Mouse (Mus musculus) limb, embryonic 10.5 days (tissue): ENCODE data around the gene Cant1. TPM values are rescaled to one million over a fixed set of nuclear protein-coding genes. Genes with fewer than 3 reads are reported as not detected.
A peak's percentile ranks its signal among the peaks of the same experiment; 100 is the strongest.

Experiments
- DNase-seq: peaks from one replicate; pipeline ENCODE4 v3.0.0-alpha.2; 2017; ENCODE audit warnings: low spot score
- H3K27ac ChIP-seq: fragments of 300-500 bp; sonication (generic); 2 replicates; pipeline ENCODE4 v1.5.1; 2016; ENCODE audit warnings: mild to moderate bottlenecking
- H3K27me3 ChIP-seq: fragments of 300-500 bp; sonication (generic); 2 replicates; pipeline ENCODE4 v1.6.1; 2016; ENCODE audit warnings: low read depth, mild to moderate bottlenecking; ENCODE audit not compliant: poor library complexity, severe bottlenecking
- H3K36me3 ChIP-seq: fragments of 300-500 bp; sonication (generic); 2 replicates; pipeline ENCODE4 v1.6.1; 2016; ENCODE audit warnings: mild to moderate bottlenecking, moderate library complexity
- H3K4me1 ChIP-seq: fragments of 300-500 bp; sonication (generic); 2 replicates; pipeline ENCODE4 v1.6.1; 2016
- H3K4me3 ChIP-seq: fragments of 300-500 bp; sonication (generic); 2 replicates; pipeline ENCODE4 v1.5.1; 2016; ENCODE audit warnings: mild to moderate bottlenecking, moderate library complexity
- H3K9me3 ChIP-seq: fragments of 300-500 bp; sonication (generic); replicated peaks from 2 replicates; pipeline ENCODE4 v1.6.1; 2016; ENCODE audit warnings: mild to moderate bottlenecking
- WGBS: fragments of 180-500 bp; shearing (Covaris S2); methylation state at CpG from one replicate; pipeline ENCODE4 v1.1.7; 2016; 5-methylcytosine and 5-hydroxymethylcytosine counted together
- polyA plus RNA-seq: library from polyadenylated mRNA; unstranded; fragments of >200 nt; fragmentation: Nextera tagmentation; extraction: Ambion mirVana; gene quantifications from 2 replicates; pipeline ENCODE4 v1.2.1, GENCODE M21; 2016

Gene Cant1
- polyA plus RNA-seq = 24.1 and 25.9 TPM in 2 replicates

DNA sequence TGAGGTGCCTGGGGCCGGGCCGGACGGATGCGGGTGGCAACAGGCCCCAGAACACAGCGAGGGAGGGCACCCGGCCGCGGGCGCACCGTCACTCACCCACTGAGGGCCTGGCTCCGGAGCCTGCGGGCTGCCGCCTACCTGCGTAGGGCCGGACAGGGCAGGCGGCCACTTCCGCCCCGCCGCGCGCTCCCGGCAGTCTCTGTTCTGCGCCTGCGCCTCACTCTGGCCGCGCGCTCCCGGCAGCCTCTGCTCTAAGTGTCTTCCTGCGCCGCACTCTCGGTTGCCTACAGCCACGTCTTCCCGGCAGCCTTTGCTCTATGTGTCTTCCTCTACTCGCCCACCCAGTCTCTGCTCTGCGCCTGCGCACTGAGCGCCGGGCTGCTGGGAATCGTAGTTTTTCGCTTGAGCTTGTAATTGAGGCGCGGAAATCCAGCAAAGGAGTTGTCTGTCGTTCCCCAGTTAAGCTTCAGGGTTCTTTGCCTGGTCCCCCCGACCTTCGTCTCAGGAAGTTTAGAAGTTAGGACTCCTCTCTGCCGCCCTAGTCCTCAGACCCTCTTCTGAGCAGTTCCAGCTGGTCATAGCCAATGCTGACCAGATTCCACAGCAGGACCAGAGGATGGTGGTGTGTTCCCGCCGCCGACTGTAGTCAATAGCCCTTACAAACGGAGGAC is at the start of gene Cant1:
TSS of gene Cant1 (minus strand) at position 253 of the 671 bp plus-strand sequence.
- peak; percentile 96 for DNase-seq
- peaks cover 31% of the 10 kb centered on the region for H3K36me3 ChIP-seq
- peaks cover 39% of the 10 kb centered on the region for H3K4me1 ChIP-seq
- under 1% methylated on average over 50 of the region's 50 CpGs for WGBS
- peak within 1 kb of the TSS; percentile 80 for H3K4me3 ChIP-seq
- 0 out of 2 replicates have a peak, but pooled peaks cover 4% of the 10 kb centered on the region for H3K27me3 ChIP-seq
- peak within 1 kb of the TSS; percentile 93 for H3K27ac ChIP-seq
- H3K9me3 ChIP-seq = no peaks in the 10 kb centered on the region

DNA sequence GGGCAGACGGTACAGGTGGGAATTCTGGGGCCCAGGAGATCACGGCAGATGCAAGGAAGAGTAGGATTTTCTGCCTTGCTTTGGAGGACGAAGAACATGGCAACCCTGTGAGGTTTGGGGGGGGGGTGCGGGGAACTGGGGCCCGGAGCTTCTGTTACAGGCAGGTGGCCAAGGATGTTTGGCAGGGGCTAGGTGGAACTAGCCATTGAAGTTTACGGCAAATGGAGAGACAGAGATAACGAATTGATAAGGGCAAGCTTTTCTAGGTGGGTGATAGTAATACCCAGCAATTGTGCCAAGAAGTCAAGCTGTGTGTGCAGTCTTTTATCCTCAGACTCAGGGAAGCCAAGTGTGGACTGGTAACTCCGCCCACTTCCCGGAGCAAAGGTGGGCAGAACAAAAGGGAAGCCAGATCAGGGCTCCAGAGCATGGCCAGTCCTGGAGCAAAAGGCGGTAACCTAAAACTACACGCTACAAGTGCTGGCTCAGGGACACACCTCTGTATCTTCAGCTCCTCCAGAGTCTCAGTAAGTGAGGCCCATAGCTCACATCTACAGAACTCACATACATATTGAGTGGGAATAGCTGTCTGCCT is 48.7 kb upstream of the Cant1 start:
- DNase-seq = no peak
- Histone ChIP-seq H3K27me3 (no peaks in the 10 kb centered on the region), H3K36me3 (no peaks in the 10 kb centered on the region), H3K27ac (no peak overlapping the region), H3K4me1 (peaks cover 21% of the 10 kb centered on the region), H3K4me3 (no peak overlapping the region), H3K9me3 (no peaks in the 10 kb centered on the region)
- 78% methylated on average over 11 of the region's 11 CpGs for WGBS

DNA sequence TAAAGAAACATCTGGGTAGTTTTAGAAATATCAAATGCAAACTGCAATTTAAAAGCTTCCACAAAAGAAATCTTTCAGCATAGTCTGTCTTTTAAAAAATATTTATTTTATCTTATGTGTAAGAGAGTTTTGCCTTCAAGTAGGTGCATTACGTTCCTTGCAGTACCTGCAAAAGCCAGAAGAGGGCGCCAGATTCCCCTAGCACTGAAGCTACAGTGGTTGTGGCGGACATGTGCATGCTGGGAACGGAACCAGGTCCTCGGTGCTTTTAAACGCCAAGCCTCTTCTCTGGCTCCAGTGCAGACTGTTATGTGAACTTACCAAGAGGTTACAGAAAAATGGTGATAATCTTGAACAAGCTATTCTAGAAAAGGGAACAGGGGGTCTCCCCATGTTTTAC is 41.4 kb upstream of the Cant1 start:
- Histone ChIP-seq H3K36me3 (no peaks in the 10 kb centered on the region), H3K4me3 (no peak overlapping the region), H3K4me1 (peaks cover 18% of the 10 kb centered on the region), H3K9me3 (no peaks in the 10 kb centered on the region), H3K27me3 (no peaks in the 10 kb centered on the region), H3K27ac (no peak overlapping the region)
- peak; percentile 53 for DNase-seq
- WGBS = 70% methylated on average over 6 of the region's 6 CpGs

DNA sequence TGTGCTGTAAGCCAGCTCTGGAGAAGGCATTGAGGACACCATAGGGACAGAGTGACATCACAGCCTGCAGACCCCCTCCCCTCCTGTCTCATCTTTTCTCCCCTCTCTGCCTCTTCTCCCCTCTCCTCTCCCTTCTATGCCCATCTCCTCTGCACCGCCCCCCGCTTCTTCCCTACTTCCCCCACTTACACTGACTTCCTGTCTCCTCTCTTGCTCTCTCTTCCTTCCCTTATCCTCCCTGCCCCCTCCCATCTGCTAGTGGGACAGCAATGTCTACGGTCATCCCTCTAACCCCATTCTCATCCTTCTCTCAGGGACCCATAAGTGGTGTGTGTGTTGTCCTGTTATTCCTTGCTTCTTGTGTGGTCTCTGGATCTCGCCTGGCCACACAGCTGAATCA is 40.6 kb upstream of the Cant1 start:
- H3K4me1 ChIP-seq = peaks cover 15% of the 10 kb centered on the region
- H3K9me3 ChIP-seq = no peaks in the 10 kb centered on the region
- H3K27ac ChIP-seq = peak overlapping the region; percentile 58; the same call in 1 of the 2 replicates
- H3K36me3 ChIP-seq = no peaks in the 10 kb centered on the region
- H3K4me3 ChIP-seq = no peak overlapping the region
- DNase-seq = no peak
- WGBS = 66% methylated on average over 4 of the region's 4 CpGs
- no peaks in the 10 kb centered on the region for H3K27me3 ChIP-seq

DNA sequence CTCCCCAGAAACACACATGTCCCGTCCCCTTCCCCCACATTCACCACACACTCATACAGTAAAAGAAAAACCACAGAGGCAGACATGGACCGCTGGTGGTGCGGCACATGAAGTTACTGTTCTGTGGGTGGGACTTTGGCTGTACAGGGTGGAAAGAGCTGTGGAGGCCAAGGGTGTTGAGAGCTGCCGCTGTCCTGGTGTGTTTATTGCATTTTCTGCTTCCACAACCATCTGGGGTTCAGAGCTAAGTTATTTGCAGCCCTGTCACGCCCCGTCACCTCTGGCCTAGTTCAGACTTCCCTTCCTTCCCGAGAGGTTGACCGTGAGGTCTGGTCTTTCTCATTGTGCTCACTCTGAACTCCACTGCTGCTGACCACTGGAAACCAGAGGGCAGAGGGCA is 40.2 kb upstream of the Cant1 start:
- WGBS = 28% methylated on average over 8 of the region's 8 CpGs
- H3K27ac ChIP-seq = peak overlapping the region; percentile 58
- no peaks in the 10 kb centered on the region for H3K27me3 ChIP-seq
- no peaks in the 10 kb centered on the region for H3K36me3 ChIP-seq
- H3K4me3 ChIP-seq = peak overlapping the region; percentile 7; the same call in 1 of the 2 replicates
- DNase-seq = no peak
- H3K4me1 ChIP-seq = peaks cover 13% of the 10 kb centered on the region
- no peaks in the 10 kb centered on the region for H3K9me3 ChIP-seq

DNA sequence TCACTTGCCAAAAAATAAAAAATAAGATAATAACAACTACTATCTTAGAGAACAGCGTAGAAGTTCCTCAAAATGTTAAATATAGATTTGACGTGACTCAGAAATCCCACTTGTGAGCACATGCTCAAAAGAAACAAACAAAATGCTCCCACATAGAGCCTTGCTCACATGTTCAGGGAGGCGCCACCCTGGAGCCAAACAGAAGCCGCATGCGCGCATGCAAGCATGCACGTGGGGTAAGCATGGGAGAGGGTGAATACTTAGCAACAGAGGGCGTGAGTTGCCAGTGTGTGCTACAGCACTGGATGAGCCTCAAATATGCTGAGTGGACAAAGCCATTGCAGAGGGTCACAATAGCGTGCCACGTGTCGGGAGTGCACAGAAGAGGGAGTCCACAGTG is 38.1 kb upstream of the Cant1 start:
- Histone ChIP-seq H3K4me1 (peaks cover 13% of the 10 kb centered on the region), H3K27me3 (no peaks in the 10 kb centered on the region), H3K9me3 (no peaks in the 10 kb centered on the region), H3K27ac (no peak overlapping the region), H3K36me3 (no peaks in the 10 kb centered on the region), H3K4me3 (no peak overlapping the region)
- DNase-seq = no peak
- WGBS = 85% methylated on average over 11 of the region's 11 CpGs

DNA sequence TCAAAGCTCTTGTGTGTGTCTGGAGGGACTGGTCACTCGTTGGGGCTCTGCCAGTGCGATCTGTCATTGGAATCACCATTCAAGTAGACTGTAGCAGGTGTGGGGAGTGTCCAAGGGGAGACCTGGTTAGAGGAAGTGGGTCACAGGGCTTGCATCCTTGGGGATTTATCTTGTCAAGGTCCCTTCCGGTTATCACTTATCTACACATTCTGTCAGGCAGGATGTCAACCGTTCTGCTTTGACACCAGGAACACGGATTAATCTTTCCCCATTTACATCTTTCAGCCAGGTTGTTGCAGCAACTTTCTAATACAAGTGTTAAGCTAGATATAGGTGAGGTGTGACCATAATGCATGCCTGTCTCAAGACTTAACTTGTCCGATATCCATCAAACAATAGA is 36.9 kb upstream of the Cant1 start:
- WGBS = 89% methylated on average over 6 of the region's 6 CpGs
- Histone ChIP-seq H3K27me3 (no peaks in the 10 kb centered on the region), H3K9me3 (no peaks in the 10 kb centered on the region), H3K27ac (no peak overlapping the region), H3K4me3 (no peak overlapping the region), H3K4me1 (peaks cover 13% of the 10 kb centered on the region), H3K36me3 (no peaks in the 10 kb centered on the region)
- no peak for DNase-seq

DNA sequence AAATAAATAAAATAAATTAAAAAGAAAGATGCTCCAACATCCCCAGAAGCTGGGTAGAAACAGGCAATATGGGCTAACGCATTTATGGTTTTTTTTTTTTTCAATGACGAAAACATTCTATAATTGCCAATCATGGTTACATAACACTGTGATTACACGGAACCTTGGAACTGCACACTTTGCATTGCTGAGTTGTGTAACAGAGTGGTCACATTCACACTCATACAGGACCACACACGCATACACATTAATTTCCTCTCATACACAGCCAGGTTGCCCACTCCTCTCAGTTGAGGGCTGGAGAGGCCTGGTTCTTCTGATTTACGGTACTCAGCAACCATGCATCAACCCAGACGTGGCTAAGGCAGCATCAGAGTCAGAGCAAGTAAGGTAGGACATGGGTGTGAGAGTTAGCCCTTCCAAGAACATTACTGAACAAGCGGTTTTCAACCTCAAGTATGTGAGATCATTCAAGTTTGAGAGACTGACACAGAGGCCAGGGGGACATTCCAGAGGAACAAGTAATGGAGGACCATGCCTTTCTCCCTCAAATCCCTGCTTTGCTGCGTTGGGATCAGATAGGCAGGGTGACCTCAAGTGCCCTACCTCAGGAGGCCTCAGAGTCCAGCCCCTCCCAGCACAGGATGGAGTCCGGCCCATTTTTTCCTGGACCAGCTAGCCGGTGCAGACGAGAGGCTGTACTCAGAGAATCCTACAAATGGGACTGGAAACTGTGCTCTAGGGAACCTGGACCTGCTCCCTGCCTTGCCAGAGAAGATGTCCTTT is 35.2 kb upstream of the Cant1 start:
- H3K9me3 ChIP-seq = no peaks in the 10 kb centered on the region
- peaks cover 6% of the 10 kb centered on the region for H3K4me1 ChIP-seq
- no peak for DNase-seq
- H3K36me3 ChIP-seq = no peaks in the 10 kb centered on the region
- no peak overlapping the region for H3K27ac ChIP-seq
- WGBS = 78% methylated on average over 11 of the region's 11 CpGs
- H3K27me3 ChIP-seq = no peaks in the 10 kb centered on the region
- no peak overlapping the region for H3K4me3 ChIP-seq

DNA sequence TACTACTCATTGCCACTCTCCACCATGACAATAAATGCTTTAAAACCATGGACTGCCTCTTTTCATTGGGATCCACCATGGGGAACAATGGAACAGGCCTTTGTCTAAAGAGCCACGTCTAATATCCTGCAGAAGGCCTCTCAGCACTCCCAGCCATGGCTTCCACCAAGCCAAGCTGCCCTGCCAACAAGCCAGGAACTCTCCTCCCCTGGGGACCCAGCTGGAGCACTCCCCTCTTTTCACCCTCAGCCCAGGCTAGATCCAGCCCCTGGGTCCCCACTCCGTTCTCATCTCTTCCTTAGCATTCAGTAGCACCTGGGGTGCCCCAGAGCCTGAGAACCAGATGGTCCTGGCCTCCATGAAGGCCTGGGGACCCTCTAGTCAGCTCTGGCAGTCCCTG is 34.1 kb upstream of the Cant1 start:
- H3K27ac ChIP-seq = no peak overlapping the region
- WGBS = 73% methylated on average over 2 of the region's 2 CpGs

DNA sequence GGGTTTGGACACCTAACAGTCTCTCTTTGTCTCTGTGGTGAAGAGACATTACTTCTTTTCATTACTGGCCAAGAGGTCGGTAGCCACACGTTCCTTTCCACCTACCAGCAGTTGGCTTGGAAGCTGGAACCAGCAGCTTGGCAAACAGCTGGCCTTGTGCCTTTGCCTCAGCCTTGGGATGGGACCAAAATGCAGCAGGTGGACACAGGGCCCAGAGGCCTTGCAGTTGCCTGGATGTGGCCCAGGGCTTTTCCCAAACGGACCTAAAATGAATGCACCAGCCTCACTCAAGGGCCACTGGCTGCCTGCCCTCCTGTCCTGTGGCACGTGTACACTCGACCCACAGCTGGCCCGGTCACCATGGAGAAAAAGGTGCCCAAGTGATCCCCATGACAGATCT is 32.3 kb upstream of the Cant1 start:
- peaks cover 19% of the 10 kb centered on the region for H3K4me1 ChIP-seq
- H3K36me3 ChIP-seq = no peaks in the 10 kb centered on the region
- 87% methylated on average over 6 of the region's 6 CpGs for WGBS
- no peak for DNase-seq
- H3K27ac ChIP-seq = no peak overlapping the region
- no peak overlapping the region for H3K4me3 ChIP-seq
- H3K27me3 ChIP-seq = no peaks in the 10 kb centered on the region
- no peaks in the 10 kb centered on the region for H3K9me3 ChIP-seq

More for the DNA sequence above, 34.1 kb upstream of the Cant1 start:
- H3K27me3 ChIP-seq = no peaks in the 10 kb centered on the region
- H3K4me3 ChIP-seq = no peak overlapping the region
- no peaks in the 10 kb centered on the region for H3K36me3 ChIP-seq
- H3K9me3 ChIP-seq = no peaks in the 10 kb centered on the region
- DNase-seq = no peak
- peaks cover 3% of the 10 kb centered on the region; the same call in 1 of the 2 replicates for H3K4me1 ChIP-seq

DNA sequence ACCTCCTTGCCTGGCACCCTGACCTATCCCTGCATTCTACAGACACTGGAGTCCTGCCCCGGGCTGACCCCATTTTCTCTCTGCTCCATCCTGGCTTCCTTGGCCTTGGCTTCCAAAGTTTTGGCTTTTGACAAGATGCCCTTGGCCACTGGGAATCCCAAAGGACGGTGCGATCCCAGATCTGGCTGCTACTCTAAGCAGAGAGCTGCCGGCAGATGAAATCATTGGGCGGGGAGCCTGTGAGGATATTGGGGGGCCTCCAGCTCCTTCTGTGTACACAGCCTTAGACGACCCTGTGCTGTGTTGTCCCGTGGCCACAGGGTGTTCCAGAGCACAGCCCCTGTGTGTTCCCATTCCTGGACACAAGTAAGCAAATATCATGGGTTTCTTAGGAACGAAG is 29.5 kb upstream of the Cant1 start:
- WGBS = 90% methylated on average over 8 of the region's 8 CpGs
- DNase-seq = no peak
- Histone ChIP-seq H3K4me3 (no peak overlapping the region), H3K4me1 (peaks cover 19% of the 10 kb centered on the region), H3K36me3 (no peaks in the 10 kb centered on the region), H3K27me3 (peaks cover 4% of the 10 kb centered on the region; the same call in 1 of the 2 replicates), H3K9me3 (no peaks in the 10 kb centered on the region), H3K27ac (no peak overlapping the region)

DNA sequence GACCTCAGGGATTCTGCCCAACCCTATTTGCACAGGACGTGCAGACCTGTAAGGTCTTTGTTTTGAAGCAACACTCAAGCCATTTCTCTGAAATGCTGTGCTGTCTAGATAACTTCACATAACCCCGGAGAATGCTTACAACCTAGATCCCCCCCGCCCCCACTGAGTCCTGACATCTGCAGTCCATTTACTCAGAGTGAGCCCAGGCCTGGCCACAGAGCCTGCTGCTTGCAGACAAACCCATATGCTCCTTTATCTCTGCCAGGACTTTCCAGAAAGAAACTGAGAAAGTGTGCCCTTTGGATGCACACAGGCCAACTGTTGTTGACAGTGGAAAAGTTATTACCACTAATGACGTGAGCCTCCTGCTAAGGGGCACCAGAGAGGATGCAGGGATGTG is 28.5 kb upstream of the Cant1 start:
- H3K27me3 ChIP-seq = peaks cover 4% of the 10 kb centered on the region; the same call in 1 of the 2 replicates
- no peaks in the 10 kb centered on the region for H3K36me3 ChIP-seq
- peak overlapping the region; percentile 1; the same call in 1 of the 2 replicates for H3K27ac ChIP-seq
- no peak overlapping the region for H3K4me3 ChIP-seq
- no peaks in the 10 kb centered on the region for H3K9me3 ChIP-seq
- peaks cover 21% of the 10 kb centered on the region for H3K4me1 ChIP-seq
- DNase-seq = no peak
- 45% methylated on average over 4 of the region's 4 CpGs for WGBS

DNA sequence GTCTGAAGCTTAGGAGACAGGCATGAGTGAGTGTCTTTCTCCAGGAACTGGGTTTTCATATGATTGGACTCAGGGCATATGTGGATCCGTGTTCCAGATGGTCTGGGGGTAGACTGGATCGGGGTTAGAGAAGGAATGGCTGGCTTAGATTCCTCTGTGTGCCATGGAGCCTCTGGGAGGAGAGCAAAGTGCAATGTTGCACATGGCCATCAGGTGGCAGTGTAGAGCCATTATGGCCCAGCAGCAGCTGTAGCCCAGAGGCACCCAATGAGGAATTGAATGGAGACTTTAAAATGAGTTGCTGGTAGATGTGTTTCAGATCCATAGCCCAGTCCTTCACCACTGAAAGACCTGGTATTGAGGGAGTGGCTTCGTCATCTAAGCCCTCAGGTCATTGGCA is 27.0 kb upstream of the Cant1 start:
- peaks cover 21% of the 10 kb centered on the region for H3K4me1 ChIP-seq
- no peak overlapping the region for H3K4me3 ChIP-seq
- H3K36me3 ChIP-seq = no peaks in the 10 kb centered on the region
- no peak overlapping the region for H3K27ac ChIP-seq
- peaks cover 4% of the 10 kb centered on the region; the same call in 1 of the 2 replicates for H3K27me3 ChIP-seq
- H3K9me3 ChIP-seq = no peaks in the 10 kb centered on the region
- WGBS = 22% methylated on average over 3 of the region's 3 CpGs
- DNase-seq = peak; percentile 83
